Comparison of ENCODE assay signal across 12 mouse cellular contexts in the genomic region with DNA sequence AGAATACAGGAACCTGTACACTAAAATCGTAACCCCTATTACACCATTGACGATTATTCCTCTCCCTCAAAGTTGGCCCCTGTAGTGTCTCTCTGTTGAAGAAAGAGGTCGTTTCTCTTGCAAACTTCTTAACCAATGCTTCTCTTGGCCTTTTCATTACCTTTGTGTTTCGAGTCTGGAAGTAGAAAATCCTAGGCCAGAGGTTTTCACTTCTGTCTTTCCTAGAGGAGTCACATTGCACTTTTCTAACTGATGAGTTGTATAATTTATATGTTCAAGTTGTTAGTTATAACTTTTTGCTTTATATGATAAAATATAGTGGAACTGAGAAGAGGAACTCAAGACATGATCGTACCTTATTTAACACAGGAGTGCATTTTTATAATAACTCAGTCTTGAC.
"Had no signal": no experiment of that assay in that cellular context is flagged by ENCODE, and none has a peak within 500 bp of the region (broad histone marks: within the 10 kb centered on the region; RNA-seq: fewer than 3 reads in every experiment).

No protein-coding gene starts in this region.

- H3K27me3 ChIP-seq: limb, embryonic 15.5 days; liver, embryonic 12.5 days; megakaryocyte, embryonic 14.5 days; midbrain, embryonic 12.5 days had no signal

- H3K4me1 ChIP-seq: limb, embryonic 15.5 days had no signal

- H3K36me3 ChIP-seq: limb, embryonic 15.5 days; midbrain, embryonic 12.5 days had no signal

- H3K4me3 ChIP-seq: limb, embryonic 15.5 days; liver, embryonic 12.5 days; megakaryocyte, embryonic 14.5 days; midbrain, embryonic 12.5 days had no signal

- H3K27ac ChIP-seq: kidney, postnatal 0 days; limb, embryonic 15.5 days; liver, embryonic 12.5 days; midbrain, embryonic 12.5 days had no signal

- H3K9ac ChIP-seq: limb, embryonic 15.5 days; liver, embryonic 12.5 days; lung, embryonic 14.5 days; midbrain, embryonic 12.5 days had no signal

- H3K4me2 ChIP-seq: limb, embryonic 15.5 days; liver, embryonic 12.5 days; lung, embryonic 14.5 days; midbrain, embryonic 12.5 days had no signal

- DNase-seq: kidney, adult 11 months; kidney, adult 9 months; kidney, postnatal 36 days; lung, embryonic 14.5 days; lung, postnatal 10 days; thymus, adult 2 months; thymus, postnatal 25 days had no signal

- ATAC-seq: liver, embryonic 12.5 days had no signal

- H3K9me3 ChIP-seq: limb, embryonic 15.5 days; liver, embryonic 12.5 days; megakaryocyte, embryonic 14.5 days; midbrain, embryonic 12.5 days had no signal
